Mouse (Mus musculus): ENCODE measurements around the gene Slc39a5.

The Slc39a5 gene

DNA sequence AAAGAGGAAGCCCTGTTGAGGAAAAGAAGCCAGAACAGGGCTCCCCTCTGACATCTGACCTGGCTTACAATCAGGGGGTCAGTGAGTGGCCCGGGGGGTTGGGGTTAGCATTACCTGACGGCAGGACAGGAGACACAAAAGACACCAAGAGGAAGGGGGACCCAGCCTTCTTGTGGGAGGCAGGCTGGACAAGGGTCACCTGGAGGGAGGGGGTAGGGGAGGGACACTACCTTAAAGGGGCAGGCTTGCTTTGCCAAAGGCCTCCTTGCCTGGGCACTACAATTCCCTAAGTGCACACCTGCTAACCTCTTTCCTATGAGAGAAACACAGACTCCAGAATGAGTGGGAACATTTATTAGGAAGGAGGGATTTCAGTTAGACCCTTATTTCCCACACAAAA, at the start of gene Slc39a5:
TSS of gene Slc39a5 (minus strand) at position 174 of the 400 bp plus-strand sequence.
- DNase-seq, result peak; percentile 38

DNA sequence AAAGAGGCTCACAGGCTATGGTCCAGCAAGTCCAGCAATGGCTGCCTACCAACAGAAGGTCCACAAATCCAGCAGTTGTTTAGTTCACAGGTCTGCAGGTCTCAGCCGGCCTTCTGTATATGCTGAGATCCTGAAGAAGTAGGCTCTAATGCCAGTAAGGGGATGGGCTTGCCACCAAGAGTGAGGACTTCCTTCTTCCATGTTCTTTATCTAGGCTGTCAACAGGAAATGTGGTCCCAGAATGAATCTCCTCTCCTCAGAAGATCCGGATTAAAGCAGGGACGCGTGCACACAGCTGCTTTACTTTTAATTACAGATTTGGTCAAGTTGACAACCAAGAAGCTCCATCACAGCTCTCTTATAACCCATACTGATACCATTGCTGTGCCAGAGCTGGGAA, 44.4 kb upstream of the Slc39a5 start:
- peak; percentile 26 for DNase-seq

DNA sequence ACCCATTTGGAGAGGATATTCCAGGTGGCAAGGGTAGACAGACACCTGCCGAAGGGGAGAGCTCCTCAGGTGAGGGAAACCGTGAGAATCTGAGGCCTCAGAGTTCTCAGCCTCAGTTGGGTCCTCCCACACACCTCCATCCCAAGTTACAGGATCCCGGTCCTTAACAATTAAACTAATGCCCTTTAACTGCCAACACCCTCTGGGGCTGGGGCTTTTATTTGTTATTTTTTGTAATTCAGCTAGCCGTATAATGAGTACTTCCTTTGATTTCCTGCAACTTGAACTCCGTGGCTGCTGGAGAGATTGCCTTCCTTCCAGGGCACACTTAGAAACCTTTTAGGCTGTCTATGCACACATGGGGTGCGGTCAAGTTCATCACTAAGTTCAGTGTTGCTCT, 43.3 kb upstream of the Slc39a5 start:
- no peak for DNase-seq

DNA sequence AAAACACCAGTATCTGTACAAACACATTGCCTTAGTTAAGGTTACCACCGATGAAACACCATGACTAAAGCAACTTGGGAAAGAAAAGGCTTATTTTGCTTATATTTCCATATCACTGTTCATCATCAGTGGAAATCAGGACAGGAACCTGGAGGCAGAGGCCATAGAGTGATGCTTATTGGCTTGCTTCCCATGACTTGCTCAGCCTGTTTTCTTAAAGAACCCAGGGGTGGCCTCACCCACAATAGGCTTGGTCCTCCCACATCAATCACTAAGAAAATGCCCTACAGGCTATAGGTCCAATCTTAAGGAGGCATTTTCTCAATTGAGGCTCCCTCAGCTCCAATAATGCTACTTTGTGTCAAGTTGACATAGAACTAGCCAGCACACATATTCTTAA, 41.7 kb upstream of the Slc39a5 start:
- no peak for DNase-seq

DNA sequence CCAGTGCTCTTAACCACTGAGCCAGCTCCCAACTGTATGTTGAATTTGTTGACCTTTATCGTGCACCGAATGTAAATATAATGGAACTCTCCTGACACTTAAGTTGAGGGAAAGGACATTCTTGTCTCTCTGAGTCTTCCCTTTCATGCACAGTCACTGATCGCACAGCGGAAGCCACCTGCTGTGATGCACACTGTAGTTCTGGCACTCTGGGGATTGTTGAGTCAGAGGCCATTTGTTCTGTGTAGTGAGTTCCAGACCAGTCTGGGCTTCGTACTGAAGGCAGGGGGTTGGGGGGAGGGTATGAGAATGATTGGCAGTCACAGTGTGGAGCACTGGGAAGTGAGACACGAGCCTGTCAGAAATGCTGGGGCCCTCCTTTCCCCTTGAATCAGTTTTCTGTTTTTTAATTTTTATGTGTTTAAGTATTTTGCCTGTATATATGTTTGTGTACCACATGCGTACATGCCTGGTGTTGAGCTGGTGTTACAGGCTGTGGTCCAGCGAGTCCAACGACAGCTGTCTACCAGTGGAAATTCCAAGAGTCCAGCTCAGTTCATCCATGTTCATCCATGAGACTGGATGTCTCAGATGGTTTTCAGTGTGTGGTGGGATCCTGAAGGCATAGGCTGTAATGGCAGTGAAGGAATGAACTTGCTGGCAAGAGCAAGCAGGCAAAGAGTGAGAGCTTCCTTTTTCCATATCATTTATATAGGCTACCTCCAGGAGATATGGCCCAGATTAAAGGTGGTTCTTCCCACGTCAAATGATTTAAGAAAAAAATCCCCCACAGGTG, 40.5 kb upstream of the Slc39a5 start:
- no peak for DNase-seq

DNA sequence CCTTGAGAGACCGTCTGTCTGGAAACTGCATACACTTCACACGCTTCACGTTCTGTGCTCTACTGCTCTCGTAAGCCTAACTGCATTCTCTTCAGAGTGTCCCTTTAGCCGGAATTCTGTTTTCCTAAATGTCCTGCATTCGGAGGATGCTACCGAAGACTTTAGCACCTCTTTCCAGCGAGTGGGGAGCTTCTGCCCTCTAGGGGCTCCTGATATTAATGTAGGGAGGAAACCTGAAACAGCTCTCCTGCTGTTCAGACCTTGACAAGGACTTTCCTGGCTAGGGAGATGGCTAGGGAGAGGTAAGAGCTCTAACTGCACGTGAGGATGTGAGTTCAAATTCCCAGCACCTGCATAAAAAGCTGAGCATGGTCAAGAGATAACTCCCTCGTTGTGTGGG, 39.4 kb upstream of the Slc39a5 start:
- DNase-seq, result peak; percentile 49

DNA sequence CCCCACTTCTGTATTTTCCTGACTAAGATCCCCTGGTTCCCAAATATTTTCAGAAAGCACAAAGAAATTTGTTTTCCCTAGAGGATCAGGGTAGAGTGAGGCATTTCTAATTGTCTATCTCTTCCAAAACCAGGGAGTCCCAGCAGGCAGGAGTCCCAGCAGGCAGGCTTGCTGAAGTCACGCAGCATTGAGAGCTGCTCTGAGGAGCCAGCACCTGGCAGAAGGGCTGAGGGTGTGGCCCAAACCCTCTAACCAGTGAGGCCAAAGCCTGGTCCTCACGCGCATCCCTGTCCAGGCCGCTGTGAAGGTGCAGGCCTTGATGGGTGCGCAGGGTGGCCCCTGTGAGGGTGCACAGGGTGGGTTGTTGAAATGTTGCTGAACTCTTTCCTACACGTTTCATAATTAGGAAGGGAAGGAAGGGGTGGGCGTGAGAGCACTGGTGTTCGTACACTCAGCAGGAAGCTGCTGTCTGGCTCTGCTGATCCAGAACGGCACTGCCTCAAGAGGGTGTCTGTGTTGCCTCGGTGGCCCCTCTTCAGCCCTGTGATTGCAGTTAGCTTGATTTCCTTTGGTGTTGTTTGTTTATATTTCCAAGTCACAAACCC, 37.7 kb upstream of the Slc39a5 start:
- DNase-seq, result peak; percentile 34

DNA sequence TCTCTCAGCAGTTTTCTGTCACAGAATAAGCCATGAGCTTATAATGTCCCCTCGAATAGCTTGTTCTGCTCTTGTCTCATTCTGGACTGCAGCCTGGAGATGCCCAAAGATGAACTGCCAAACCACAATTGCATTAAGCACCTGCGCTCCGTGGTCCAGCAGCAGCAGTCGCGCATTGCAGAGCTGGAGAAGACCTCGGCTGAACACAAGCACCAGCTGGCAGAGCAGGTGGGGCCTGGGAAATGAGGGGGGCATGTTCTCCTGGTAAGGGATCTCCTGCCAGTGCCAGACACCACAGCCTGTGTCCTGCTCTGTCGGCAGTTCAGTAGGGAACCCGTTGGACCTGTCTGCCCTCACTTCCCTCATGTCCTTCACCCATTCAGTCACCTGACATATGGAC, 35.3 kb upstream of the Slc39a5 start:
- no peak for DNase-seq

DNA sequence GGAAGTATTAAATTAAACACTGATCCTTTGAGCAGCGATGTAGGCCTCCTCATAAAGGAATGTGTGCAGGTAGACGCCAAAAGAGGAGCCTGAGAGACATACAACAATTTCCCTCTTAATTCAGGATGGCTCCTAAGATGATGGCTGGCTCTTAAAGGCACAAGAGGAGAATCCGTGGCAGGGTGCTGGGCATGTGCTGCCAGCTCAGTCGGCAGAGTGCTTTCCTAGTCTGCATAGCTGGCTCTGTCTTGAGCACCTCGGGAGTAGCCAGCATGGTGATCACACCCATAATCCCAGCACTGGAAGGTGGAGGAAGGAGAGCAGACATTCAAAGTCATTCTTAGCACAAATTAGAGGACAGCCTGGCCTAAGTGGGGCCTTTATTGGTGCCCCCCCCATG, 34.8 kb upstream of the Slc39a5 start:
- DNase-seq, result no peak

DNA sequence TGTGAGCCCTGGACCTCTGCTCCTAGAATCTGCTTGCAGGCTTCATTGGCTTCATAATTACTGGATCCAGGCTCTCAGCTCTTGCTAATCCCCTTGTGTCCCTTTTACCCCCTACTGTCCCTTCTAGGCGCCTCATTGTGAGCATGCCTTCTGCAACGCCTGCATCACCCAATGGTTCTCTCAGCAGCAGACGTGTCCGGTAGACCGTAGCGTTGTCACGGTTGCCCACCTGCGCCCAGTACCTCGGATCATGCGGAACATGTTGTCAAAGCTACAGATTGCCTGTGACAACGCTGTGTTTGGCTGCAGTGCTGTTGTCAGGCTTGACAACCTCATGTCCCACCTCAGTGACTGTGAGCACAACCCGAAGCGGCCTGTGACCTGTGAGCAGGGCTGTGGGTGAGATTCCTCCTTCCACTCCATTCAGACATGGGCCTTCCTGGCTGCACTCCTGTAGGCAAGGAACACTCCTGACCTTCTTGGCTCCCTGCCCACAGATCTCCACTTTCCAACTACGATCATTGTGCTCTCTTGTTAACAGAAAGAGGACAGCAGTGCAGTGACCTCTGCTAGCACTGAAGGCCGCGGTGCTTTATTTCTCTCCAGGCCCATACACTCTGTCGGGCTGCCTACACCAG, 34.3 kb upstream of the Slc39a5 start:
- peak; percentile 94 for DNase-seq

DNA sequence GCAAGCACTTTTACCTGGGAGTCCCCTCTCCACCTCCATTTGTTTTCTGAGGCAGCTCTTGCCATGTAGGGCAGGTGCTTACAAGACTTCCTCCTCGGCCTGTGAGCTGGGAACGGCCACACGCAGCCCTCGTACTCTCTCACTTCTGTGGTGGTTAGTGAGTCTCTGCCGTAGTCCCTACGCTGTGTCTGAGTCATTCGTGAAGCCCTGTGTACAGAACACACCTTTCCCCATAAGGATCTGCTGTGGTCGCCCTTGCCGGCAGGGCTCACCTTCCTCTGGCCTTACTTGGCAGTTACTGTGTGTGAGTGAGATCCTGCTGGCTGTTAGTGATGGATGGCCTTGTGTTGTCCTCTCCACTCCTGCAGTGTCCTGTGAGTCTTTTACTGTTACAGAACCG, 33.7 kb upstream of the Slc39a5 start:
- no peak for DNase-seq

DNA sequence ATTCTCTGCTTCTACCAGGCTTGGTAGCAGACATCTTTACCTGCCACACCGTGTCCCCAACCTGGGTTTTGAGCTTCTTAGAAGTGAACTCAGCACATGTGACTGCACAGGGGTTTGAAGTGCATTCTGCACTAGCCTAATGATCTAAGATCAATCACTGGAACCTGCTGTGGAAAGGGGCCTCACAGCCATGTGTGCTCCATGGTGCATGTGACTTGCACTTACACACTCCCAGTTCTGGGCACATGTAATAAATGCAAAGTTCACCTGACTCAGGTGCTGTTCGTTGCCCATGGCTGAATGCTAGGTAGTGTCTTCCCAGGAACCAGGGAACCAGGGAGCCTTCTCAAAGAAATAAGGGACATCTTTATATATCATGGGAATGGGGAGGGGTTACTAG, 32.4 kb upstream of the Slc39a5 start:
- DNase-seq, result no peak

DNA sequence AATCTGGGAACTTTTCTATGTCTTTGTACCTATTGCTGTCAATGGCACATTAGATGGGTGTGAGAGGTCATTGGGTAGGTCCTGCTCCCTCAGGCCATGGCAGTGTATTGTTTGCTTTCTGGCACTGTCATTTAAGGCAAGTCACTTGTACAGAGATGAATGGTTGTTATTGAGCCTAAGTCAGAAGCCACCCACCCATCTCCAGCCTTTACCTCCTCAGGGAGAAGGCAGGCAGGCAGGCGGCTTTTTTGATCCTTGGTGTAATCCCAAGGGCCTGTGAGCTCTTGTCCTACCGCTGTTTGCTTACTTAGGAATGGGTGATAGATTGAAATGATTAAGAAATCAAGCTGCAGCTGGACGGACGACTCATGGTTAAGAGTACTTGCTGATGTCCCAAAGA, 28.4 kb upstream of the Slc39a5 start:
- DNase-seq, result no peak

DNA sequence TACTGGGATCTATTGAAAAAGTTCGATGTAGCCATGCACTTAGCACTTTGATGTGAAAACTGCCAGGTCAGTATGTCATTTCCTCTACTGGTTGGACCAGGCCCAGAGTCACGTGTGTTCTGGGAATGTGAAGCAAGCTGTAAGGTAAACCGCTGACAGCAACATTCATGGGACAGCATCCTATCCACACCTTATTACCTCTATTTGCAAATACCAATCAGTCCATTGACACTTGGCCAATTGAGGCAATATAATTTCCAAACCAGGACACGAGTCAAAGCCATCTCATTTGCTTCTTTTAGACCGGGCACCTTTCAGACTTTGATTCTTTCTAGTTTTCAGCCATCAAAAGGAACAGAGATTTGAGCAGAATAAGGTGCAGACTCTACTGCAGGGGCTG, 28.0 kb upstream of the Slc39a5 start:
- no peak for DNase-seq

DNA sequence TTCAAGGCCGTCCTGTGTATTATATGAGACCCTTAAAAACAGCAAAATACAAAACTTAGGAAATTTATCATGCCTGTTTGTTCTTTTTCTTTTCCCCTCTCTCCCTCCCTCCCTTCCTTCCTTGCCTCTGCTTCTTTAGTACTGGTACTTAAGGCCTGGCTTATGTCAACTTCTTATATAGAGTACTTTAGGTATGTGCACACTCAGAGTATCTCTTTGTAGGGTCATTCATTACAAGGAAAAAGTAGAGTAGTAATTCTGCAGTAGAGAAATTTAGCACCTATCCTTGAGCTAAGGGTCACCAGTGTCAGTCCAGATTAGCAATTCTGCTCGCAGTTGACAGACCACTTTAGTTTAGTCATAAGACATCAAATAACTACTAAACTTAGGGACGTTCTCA, 24.2 kb upstream of the Slc39a5 start:
- no peak for DNase-seq

DNA sequence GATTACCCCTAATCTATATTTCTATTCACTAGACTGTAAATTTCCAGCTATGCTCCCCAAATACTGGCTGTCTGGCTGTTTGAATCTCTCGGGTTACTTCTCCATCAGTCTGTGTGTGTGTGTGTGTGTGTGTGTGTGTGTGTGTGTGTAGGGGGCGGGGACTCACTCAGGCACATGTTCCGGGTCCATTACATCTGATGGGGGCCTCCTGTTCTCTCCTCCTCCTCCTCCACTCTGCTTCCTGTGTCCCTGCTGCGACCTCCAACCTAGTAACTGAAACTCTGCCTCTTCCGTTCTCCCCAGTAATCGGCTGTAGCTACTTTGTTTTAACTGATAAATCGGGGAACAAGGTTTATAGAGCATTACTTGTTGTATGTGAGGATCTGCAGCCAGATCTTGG, 23.6 kb upstream of the Slc39a5 start:
- no peak for DNase-seq

DNA sequence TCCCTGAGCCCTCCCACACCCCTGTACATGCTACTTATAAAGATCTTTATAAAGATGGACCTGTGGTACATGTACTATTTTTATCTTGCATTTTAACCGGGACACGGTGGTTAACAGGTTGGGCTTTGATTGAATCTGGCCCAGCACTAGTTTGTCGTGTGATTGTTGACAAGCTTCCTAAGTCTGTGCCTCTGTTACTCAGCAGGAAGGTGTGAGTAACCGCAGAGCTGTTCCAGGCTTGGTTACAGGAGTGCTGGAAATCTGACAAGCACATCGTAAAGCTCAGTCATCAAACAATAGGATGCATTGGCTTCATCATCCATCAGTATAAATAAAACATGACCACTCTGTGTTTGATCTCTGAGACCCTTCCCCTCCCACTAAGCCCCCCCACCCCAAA, 21.4 kb upstream of the Slc39a5 start:
- DNase-seq, result no peak

DNA sequence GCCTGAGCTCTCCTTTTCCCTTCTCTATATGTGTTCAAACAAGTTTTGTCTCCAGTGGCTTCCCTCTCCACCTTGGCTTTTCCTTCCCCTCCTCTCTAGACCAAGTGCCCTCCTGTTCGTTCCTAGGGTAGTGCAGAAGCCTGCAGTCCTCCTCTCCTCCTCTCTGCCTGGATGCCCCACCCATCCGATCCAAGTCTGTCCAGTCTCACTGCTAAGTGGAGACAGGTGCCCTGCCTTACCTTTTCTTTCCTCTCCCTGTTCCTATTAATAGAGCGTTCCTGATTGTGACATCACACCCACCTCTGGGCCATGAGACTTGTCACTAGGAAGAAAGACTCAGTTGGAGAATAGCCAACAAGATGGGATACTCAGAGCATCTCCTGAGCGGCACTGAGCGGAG, 13.8 kb upstream of the Slc39a5 start:
- no peak for DNase-seq

DNA sequence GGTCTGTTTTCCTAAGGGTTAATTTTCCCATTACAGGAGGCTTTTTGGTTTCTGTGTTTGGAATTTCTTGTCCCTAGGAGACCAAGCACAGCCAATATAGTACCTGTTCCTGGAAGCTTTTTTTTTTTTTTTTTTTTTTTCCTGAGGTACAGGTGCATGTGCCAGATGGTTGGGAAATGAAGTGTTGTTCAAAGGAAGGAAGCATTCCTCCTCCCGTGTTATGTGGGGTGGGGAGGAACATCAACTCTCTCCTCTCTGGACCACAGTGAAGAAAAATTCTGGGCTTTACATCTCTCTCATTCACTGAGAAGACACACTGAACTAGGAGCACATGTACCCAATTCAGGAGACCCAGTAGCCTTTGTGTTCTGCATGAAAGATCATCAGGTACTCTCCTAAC, 12.0 kb upstream of the Slc39a5 start:
- no peak for DNase-seq

DNA sequence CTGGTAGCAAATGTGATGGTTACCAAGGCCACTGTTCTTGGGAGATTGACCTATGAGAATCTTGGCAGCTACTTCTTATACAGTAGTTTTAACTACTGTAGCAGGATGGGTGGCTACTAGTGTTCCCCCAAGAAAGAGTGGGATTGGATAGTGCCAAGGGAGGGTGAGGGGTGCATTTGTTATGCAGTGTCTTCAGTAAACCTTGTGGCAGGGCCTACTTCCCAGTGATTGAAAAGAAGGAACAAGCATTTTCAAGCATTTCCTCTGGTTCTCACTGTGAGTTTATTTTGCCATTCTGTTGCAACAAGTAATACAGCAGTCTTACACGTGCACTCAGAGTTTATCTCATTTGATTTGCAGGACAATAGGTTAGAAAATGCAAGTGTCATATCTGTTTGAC, 11.5 kb upstream of the Slc39a5 start:
- no peak for DNase-seq

DNA sequence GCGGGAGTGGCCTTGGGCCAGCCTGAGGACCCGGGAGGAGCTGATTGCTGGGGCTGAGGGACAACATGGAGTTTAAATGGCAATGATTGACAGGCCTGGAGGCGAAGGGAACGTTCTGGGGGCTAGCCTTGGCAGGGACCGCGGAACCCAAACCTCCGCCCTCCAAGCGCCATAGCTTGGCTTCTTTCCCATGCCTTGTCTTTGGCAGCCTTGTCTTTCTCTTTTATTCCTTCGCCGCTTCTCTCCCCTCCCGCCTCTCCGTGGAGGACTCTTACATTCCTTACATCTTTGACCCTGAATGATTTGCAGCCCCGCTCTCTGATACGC, 11.0 kb upstream of the Slc39a5 start:
- peak; percentile 56 for DNase-seq

DNA sequence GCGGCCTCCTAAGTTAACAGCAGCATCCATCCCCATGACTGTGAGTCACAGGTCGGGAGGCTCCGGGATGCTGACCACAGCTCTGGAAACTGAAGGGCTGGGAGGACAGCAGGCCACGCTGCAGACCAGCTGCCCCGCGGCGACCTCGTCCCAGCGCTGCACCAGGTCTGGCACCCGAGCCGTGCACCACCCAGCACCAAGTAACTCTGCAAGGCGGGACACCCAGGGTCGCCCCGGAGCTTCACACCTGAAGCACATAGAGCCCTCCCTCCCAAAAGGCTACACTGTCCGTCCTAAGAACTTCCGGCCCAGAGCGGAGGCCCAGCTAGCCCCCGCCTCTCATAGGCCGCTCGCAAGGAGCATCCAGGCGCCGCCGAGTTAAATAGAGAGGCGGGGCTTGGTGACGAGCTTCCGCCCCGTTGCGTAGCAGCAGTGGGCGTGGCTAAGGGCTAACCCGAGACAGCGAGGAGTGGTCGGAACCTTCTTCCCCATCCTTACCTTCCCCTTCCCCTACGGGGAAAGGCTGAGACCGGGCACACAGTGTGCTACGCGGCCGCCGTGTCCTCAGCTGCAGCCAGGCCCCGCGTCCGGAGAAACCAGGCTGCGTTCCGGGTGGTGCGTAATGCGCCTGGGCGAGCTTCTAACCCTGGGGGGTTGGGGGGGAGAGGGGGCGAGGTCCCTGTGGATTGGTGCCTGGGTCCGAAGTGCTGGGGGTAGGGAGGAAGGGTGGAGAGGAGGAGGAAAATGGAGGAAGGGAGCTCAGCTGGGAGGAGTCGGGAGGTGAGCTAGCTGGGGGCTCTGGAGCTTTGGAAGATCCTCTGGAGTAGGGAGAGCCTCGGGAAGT, 10.4 kb upstream of the Slc39a5 start, which contains the start of the genes Nabp2 and Rnf41:
TSS of gene Nabp2 (minus strand) at position 282 of the 844 bp plus-strand sequence.
TSS of gene Rnf41 (plus strand) at position 447 of the 844 bp plus-strand sequence.
- DNase-seq, result peak; percentile 98

DNA sequence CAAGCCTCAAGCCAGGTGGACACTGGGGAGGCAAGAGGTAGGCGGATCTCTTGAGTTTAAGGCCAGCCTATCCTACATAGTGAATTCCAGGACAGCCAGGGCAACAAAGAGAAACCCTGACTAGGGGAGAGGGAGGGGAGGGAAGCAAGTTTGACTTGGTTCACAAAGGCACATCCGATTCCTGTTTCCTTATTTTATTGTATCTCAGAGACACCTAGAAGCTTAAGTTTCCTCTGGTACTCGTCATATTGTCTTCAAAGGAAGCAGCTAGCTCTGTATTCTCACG, 9.5 kb upstream of the Slc39a5 start:
- peak; percentile 37 for DNase-seq

All from kidney, adult 9 months (tissue).